Mouse (Mus musculus) lung, postnatal 36 days (tissue): ENCODE results near the gene Spns1.
"Not testable (repeated sequence)": the region's sequence is repeated elsewhere in the genome, so short reads cannot be mapped to it uniquely, and the experiment has no call there.

Experiments used
- DNase-seq: peaks from one replicate; pipeline ENCODE4 v3.0.0; 2022; ENCODE audit warnings: mixed read lengths

Gene Spns1

DNA sequence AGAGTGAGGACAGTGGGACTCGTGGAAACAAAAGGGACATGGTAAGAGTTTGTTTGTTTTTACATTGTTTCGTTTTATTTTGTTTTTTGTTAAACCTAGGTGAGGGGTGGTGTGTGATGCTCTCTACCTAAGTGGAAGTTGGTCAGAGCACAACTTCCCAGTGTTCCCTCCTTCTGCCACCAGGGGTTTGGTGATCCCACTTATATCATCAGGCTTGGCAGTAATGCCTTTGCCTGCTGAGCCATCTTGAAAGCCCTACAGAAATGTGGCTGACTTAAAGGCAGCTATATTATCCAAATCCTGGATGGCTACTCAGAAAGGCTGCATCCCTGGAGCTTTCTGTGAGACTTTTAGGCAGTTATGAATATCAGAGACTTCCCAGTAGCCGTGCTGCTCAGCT is 44.6 kb downstream of the Spns1 start:
- DNase-seq = no peak

- peak; percentile 65 for DNase-seq
Measured at GRCm38 (mm10) chr7:126330693-126331092, 46.6 kb downstream of the Spns1 start.

GRCm38 (mm10) chr7:126329907-126330645 is 47.2 kb downstream of the Spns1 start:
- no peak for DNase-seq

DNA sequence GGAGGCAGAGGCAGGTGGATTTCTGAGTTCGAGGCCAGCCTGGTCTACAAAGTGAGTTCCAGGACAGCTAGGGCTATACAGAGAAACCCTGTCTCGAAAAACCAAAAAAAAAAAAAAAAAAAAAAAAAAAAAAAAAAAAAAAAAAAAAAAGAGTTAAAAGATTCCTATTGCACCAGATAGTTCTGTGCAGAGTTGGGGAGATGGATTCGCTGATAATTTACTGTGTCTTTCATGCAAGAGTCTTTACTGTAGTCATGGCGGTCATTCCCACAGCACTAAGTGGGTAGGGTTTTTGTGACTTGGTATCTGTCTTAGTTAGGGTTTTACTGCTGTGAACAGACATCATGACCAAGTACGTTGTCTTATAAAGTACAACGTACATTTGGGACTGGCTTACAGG is 48.4 kb downstream of the Spns1 start:
- not testable (repeated sequence) for DNase-seq

GRCm38 (mm10) chr7:126325576-126326273 is 51.5 kb downstream of the Spns1 start:
- not testable (repeated sequence) for DNase-seq

- no peak for DNase-seq
Measured at GRCm38 (mm10) chr7:126324791-126325190, 52.5 kb downstream of the Spns1 start.

DNA sequence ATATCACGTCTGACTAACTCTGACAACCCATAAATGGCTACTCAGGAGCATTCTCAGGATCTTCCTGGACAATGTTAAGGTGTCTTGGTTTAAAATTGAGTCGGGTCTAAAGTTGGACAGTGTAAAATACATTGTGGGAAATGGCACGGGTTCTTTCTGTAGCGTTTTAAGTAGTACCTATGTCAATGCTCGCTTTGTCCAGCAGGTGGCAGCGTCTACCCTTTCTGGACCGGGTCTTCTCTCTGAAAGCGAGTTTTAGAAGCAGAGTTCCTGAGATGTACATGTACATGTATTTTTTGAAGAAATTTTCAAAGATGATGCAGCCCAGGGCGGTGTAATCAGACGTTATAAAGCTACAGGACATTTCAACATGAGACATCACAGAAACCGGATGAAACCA is 53.5 kb downstream of the Spns1 start:
- peak; percentile 91 for DNase-seq
